Mouse (Mus musculus) MEL (cell line): ENCODE results near the gene Wdr19. TPM values are rescaled to one million over a fixed set of nuclear protein-coding genes. Genes with fewer than 3 reads are reported as not detected.

Experiments used
- DNase-seq: peaks from one replicate; pipeline ENCODE4 v3.0.0; 2011; ENCODE audit warnings: low read depth, low spot score
- H3K27ac ChIP-seq: 2 replicates; pipeline ENCODE4 v1.5.1; 2012; ENCODE audit warnings: low read depth, mild to moderate bottlenecking, control low read depth, low read length, moderate library complexity; ENCODE audit not compliant: control insufficient read depth
- H3K27me3 ChIP-seq, 2 experiments: fragments of 150-350 bp in 1 of 2; sonication (generic) in 1 of 2; 2 replicates each; pipeline ENCODE4 v1.6.1; 2012; ENCODE audit warnings: low read length in 2 of 2, mild to moderate bottlenecking in 2 of 2, improper control_type of control experiment in 1 of 2, moderate library complexity in 1 of 2; ENCODE audit not compliant: insufficient read depth in 2 of 2, control insufficient read depth in 1 of 2
- H3K36me3 ChIP-seq, 2 experiments: 2 replicates each; pipeline ENCODE4 v1.6.1; 2012 to 2014; ENCODE audit warnings: low read length in 2 of 2, improper control_type of control experiment in 1 of 2, inconsistent platforms in 1 of 2, mild to moderate bottlenecking in 1 of 2; ENCODE audit not compliant: insufficient read depth in 2 of 2, control insufficient read depth in 1 of 2
- H3K4me1 ChIP-seq, 2 experiments: fragments of 150-350 bp in 1 of 2; sonication (generic) in 1 of 2; 2 replicates each; pipeline ENCODE4 v1.6.1; 2012; ENCODE audit warnings: low read length in 2 of 2, improper control_type of control experiment in 1 of 2, mild to moderate bottlenecking in 1 of 2; ENCODE audit not compliant: insufficient read depth in 2 of 2, control insufficient read depth in 1 of 2
- H3K4me3 ChIP-seq, 2 experiments: fragments of 150-350 bp in 1 of 2; sonication (generic) in 1 of 2; 2 replicates each; pipeline ENCODE4 v1.5.1; 2012; ENCODE audit warnings: low read depth in 2 of 2, low read length in 2 of 2, mild to moderate bottlenecking in 2 of 2, moderate library complexity in 2 of 2, control low read depth in 1 of 2, improper control_type of control experiment in 1 of 2; ENCODE audit not compliant: control insufficient read depth in 1 of 2, insufficient read depth in 1 of 2
- H3K79me2 ChIP-seq: 2 replicates; pipeline ENCODE4 v1.6.1; 2012; ENCODE audit warnings: mild to moderate bottlenecking, low read length, moderate library complexity; ENCODE audit not compliant: control insufficient read depth, poor library complexity, insufficient read depth
- H3K9ac ChIP-seq: 2 replicates; pipeline ENCODE4 v1.6.1; 2012; ENCODE audit warnings: low read depth, mild to moderate bottlenecking, control low read depth, low read length, moderate library complexity; ENCODE audit not compliant: control insufficient read depth, poor library complexity, severe bottlenecking
- H3K9me3 ChIP-seq: fragments of 150-350 bp; sonication (generic); replicated peaks from 2 replicates; pipeline ENCODE4 v1.6.1; 2012; ENCODE audit warnings: mild to moderate bottlenecking, low read length, improper control_type of control experiment, moderate library complexity; ENCODE audit not compliant: insufficient read depth
- BHLHE40 ChIP-seq: IDR thresholded peaks from 2 replicates; pipeline ENCODE4 v1.6.1; 2012; ENCODE audit warnings: low read depth, mild to moderate bottlenecking, inconsistent platforms, low read length, improper control_type of control experiment, borderline replicate concordance
- CTCF ChIP-seq, 3 experiments: IDR thresholded peaks in 2 of 3; conservative IDR thresholded peaks in 1 of 3; 2 replicates each; pipeline ENCODE4 v1.5.1; 2011 to 2012; ENCODE audit warnings: low read length in 3 of 3, low read depth in 2 of 3, mild to moderate bottlenecking in 2 of 3, improper control_type of control experiment in 1 of 3, inconsistent platforms in 1 of 3, mixed read lengths in 1 of 3, moderate library complexity in 1 of 3; ENCODE audit not compliant: control insufficient read depth in 1 of 3, insufficient read depth in 1 of 3, poor library complexity in 1 of 3, severe bottlenecking in 1 of 3
- E2F4 ChIP-seq: IDR thresholded peaks from 2 replicates; pipeline ENCODE4 v1.6.1; 2011; ENCODE audit warnings: low read depth, low read length, improper control_type of control experiment, borderline replicate concordance
- ELF1 ChIP-seq: IDR thresholded peaks from 2 replicates; pipeline ENCODE4 v1.6.1; 2014; ENCODE audit warnings: low read depth, mild to moderate bottlenecking, inconsistent platforms, low read length, improper control_type of control experiment, moderate library complexity
- ETS1 ChIP-seq: IDR thresholded peaks from 2 replicates; pipeline ENCODE4 v1.6.1; 2012; ENCODE audit warnings: low read depth, mild to moderate bottlenecking, inconsistent platforms, low read length, improper control_type of control experiment, moderate library complexity
- GATA1 ChIP-seq: IDR thresholded peaks from 2 replicates; pipeline ENCODE4 v1.6.1; 2011; ENCODE audit warnings: low read depth, low read length, improper control_type of control experiment
- HCFC1 ChIP-seq: IDR thresholded peaks from 2 replicates; pipeline ENCODE4 v1.6.1; 2012; ENCODE audit warnings: low read depth, mild to moderate bottlenecking, inconsistent platforms, low read length, improper control_type of control experiment, moderate library complexity
- JUND ChIP-seq: IDR thresholded peaks from 2 replicates; pipeline ENCODE4 v1.6.1; 2011; ENCODE audit warnings: low read depth, mild to moderate bottlenecking, improper control_type of control experiment, low read length
- KAT2A ChIP-seq: conservative IDR thresholded peaks from 2 replicates; pipeline ENCODE4 v1.6.1; 2012; ENCODE audit warnings: low read depth, low read length, improper control_type of control experiment, inconsistent platforms
- MAFK ChIP-seq: IDR thresholded peaks from 2 replicates; pipeline ENCODE4 v1.6.1; 2011; ENCODE audit warnings: low read depth, mild to moderate bottlenecking, low read length, improper control_type of control experiment, borderline replicate concordance
- MAZ ChIP-seq: IDR thresholded peaks from 2 replicates; pipeline ENCODE4 v1.6.1; 2012; ENCODE audit warnings: low read depth, mild to moderate bottlenecking, inconsistent platforms, low read length, improper control_type of control experiment
- MEF2A ChIP-seq: IDR thresholded peaks from 2 replicates; pipeline ENCODE4 v1.6.1; 2014; ENCODE audit warnings: low read depth, mild to moderate bottlenecking, inconsistent platforms, low read length, improper control_type of control experiment; ENCODE audit not compliant: poor library complexity, insufficient replicate concordance, severe bottlenecking; ENCODE audit errors: extremely low read depth
- MYB ChIP-seq: IDR thresholded peaks from 2 replicates; pipeline ENCODE4 v1.6.1; 2011; ENCODE audit warnings: mild to moderate bottlenecking, low read depth, low read length, improper control_type of control experiment
- MYC ChIP-seq: IDR thresholded peaks from 2 replicates; pipeline ENCODE4 v1.6.1; 2011; ENCODE audit warnings: low read depth, mild to moderate bottlenecking, low read length, improper control_type of control experiment, moderate library complexity
- NELFE ChIP-seq: IDR thresholded peaks from 2 replicates; pipeline ENCODE4 v1.6.1; 2011; ENCODE audit warnings: low read depth, low read length, improper control_type of control experiment
- POLR2AphosphoS2 ChIP-seq: IDR thresholded peaks from 2 replicates; pipeline ENCODE4 v1.6.1; 2011; ENCODE audit warnings: low read length, improper control_type of control experiment
- POLR2AphosphoS5 ChIP-seq: IDR thresholded peaks from 2 replicates; pipeline ENCODE4 v1.6.1; 2012; ENCODE audit warnings: low read depth, borderline replicate concordance, mild to moderate bottlenecking, inconsistent platforms, low read length, moderate library complexity, mixed read lengths
- UBTF ChIP-seq: IDR thresholded peaks from 2 replicates; pipeline ENCODE4 v1.6.1; 2012; ENCODE audit warnings: low read depth, mild to moderate bottlenecking, inconsistent platforms, low read length, improper control_type of control experiment, moderate library complexity, borderline replicate concordance; ENCODE audit not compliant: insufficient read depth
- USF1 ChIP-seq: IDR thresholded peaks from 2 replicates; pipeline ENCODE4 v1.6.1; 2014; ENCODE audit warnings: low read depth, mild to moderate bottlenecking, inconsistent platforms, low read length, improper control_type of control experiment, moderate library complexity
- ZC3H11A ChIP-seq: IDR thresholded peaks from 2 replicates; pipeline ENCODE4 v1.6.1; 2012; ENCODE audit warnings: low read depth, mild to moderate bottlenecking, inconsistent platforms, low read length, improper control_type of control experiment
- ZKSCAN1 ChIP-seq: IDR thresholded peaks from 2 replicates; pipeline ENCODE4 v1.6.1; 2012; ENCODE audit warnings: low read depth, mild to moderate bottlenecking, inconsistent platforms, low read length, improper control_type of control experiment, moderate library complexity
- ZNF384 ChIP-seq: IDR thresholded peaks from 2 replicates; pipeline ENCODE4 v1.6.1; 2012; ENCODE audit warnings: low read depth, mild to moderate bottlenecking, inconsistent platforms, low read length, improper control_type of control experiment
- polyA plus RNA-seq, 2 experiments: library from polyadenylated mRNA; stranded (reverse) in 1 of 2; unstranded in 1 of 2; fragments of >175 nt in 1 of 2; fragments of >200 nt in 1 of 2; gene quantifications; 2 replicates each; pipeline versions ENCODE4 v1.2.1 to v1.2.4; 2012; ENCODE audit warnings: low replicate concordance in 2 of 2, low read depth in 1 of 2; ENCODE audit not compliant: insufficient read length in 2 of 2, insufficient read depth in 1 of 2, missing spikeins in 1 of 2
- total RNA-seq: library from RNA; depleted of rRNA; stranded (reverse); fragments of 300-350 nt; gene quantifications from 2 replicates; pipeline ENCODE4 v1.2.3, GENCODE M21; 2012

The Wdr19 gene
- total and polyA plus RNA-seq, 3 experiments = 0.27 to 0.81 TPM; not detected in 1

GRCm38 (mm10) chr5:65156853-65157252, 42.6 kb upstream of the Wdr19 start (continued):
- TF ChIP-seq ELF1 = no peak
- no peak for TF ChIP-seq KAT2A
- no peak for TF ChIP-seq MAZ
- TF ChIP-seq UBTF = no peak
- peak; percentile 47 for TF ChIP-seq ZC3H11A
- no peak for TF ChIP-seq MYC
- TF ChIP-seq MYB = no peak
- TF ChIP-seq E2F4 = no peak
- TF ChIP-seq POLR2AphosphoS2 = no peak

GRCm38 (mm10) chr5:65157412-65158381, 41.8 kb upstream of the Wdr19 start:
- Histone ChIP-seq H3K27ac (no peak overlapping the region), H3K4me1 (peaks cover 0 to 6% of the 10 kb centered on the region in 2 experiments; a peak in 1 of 4 replicates), H3K79me2 (no peaks in the 10 kb centered on the region), H3K36me3 (peaks cover 0 to 7% of the 10 kb centered on the region in 2 experiments; a peak in 2 of 4 replicates), H3K27me3 (no peaks in the 10 kb centered on the region), H3K9ac (no peak overlapping the region), H3K4me3 (no peak overlapping the region), H3K9me3 (no peaks in the 10 kb centered on the region)
- TF ChIP-seq ZNF384 = no peak
- TF ChIP-seq HCFC1 = no peak
- TF ChIP-seq MAFK = no peak
- TF ChIP-seq USF1 = no peak
- TF ChIP-seq ETS1 = no peak
- no peak for TF ChIP-seq BHLHE40
- no peak for TF ChIP-seq POLR2AphosphoS5
- TF ChIP-seq MEF2A = no peak
- no peak for TF ChIP-seq GATA1
- no peak for TF ChIP-seq JUND
- TF ChIP-seq MYC = no peak
- TF ChIP-seq NELFE = no peak
- TF ChIP-seq CTCF (IDR thresholded peaks at IDR 0.05 in 2 of 3, conservative IDR thresholded peaks at IDR 0.05 in 1 of 3; ENCODE audit: control insufficient read depth in 1 of 3, insufficient read depth in 1 of 3, low read depth in 2 of 3, low read length in 3 of 3, poor library complexity in 1 of 3, severe bottlenecking in 1 of 3) = no peak
- TF ChIP-seq ZKSCAN1 = no peak
- TF ChIP-seq E2F4 = no peak
- DNase-seq = no peak
